In genomic region chr6:113178286-113179194, GRCm38 (mm10) we compare ENCODE assay signal across 8 mouse cellular contexts. TPM values are rescaled to one million over a fixed set of nuclear protein-coding genes. Genes with fewer than 3 reads are reported as not detected.
DNase-seq lines count a peak whose midpoint lies in the region; ATAC-seq lines count a peak whose summit lies in the region.
"Had no signal": no experiment of that assay in that cellular context is flagged by ENCODE, and none has a peak within 500 bp of the region (broad histone marks: within the 10 kb centered on the region; RNA-seq: fewer than 3 reads in every experiment).

No protein-coding gene starts in this region.

- peak overlapping the region; percentile 78 for H3K27ac ChIP-seq in forebrain, embryonic 14.5 days (ENCODE audit: low read depth, low read length)
- H3K27ac ChIP-seq in neural tube, embryonic 14.5 days (ENCODE audit: low read depth, low read length), result 0 out of 2 replicates have a peak overlapping the region, but pooled peaks have one; percentile 56

- H3K9ac ChIP-seq in forebrain, embryonic 14.5 days (ENCODE audit: low read length), result 0 out of 2 replicates have a peak overlapping the region, but pooled peaks have one; percentile 17
- no peak overlapping the region; the same call in 1 of the 2 replicates for H3K9ac ChIP-seq in neural tube, embryonic 14.5 days (replicated peaks; ENCODE audit: low read depth, low read length)

- no peaks in the 10 kb centered on the region for H3K9me3 ChIP-seq in forebrain, embryonic 14.5 days (replicated peaks; ENCODE audit: control insufficient read depth, low read length)
- H3K9me3 ChIP-seq in neural tube, embryonic 14.5 days (ENCODE audit: control insufficient read depth, low read length), result no peaks in the 10 kb centered on the region

- H3K27me3 ChIP-seq in forebrain, embryonic 14.5 days (replicated peaks; ENCODE audit: control insufficient read depth, insufficient read depth, low read length), result no peaks in the 10 kb centered on the region
- H3K27me3 ChIP-seq in neural tube, embryonic 14.5 days (ENCODE audit: control insufficient read depth, insufficient read depth, low read length), result no peaks in the 10 kb centered on the region

- peak; percentile 45 for DNase-seq in embryo, embryonic 10.5 days (ENCODE audit: low spot score)
- peak; percentile 82 for DNase-seq in forebrain, embryonic 14.5 days (ENCODE audit: low spot score)
- DNase-seq in layer of hippocampus, postnatal 10 days (ENCODE audit: low spot score in 2 of 2), result peak; percentile 28 to 51
- no peak for DNase-seq in heart, postnatal 36 days

- intact Hi-C loops in heart, postnatal 36 days (cut with DNase I), result no loop called here

- WGBS in forebrain, embryonic 14.5 days, result 16% methylated on average over 14 of the region's 14 CpGs
- 20% methylated on average over 14 of the region's 14 CpGs for WGBS in neural tube, embryonic 14.5 days

- peaks cover 9% of the 10 kb centered on the region for H3K4me1 ChIP-seq in forebrain, embryonic 14.5 days (ENCODE audit: control insufficient read depth, insufficient read depth, low read length)
- H3K4me1 ChIP-seq in neural tube, embryonic 14.5 days (ENCODE audit: control insufficient read depth, insufficient read depth, low read length), result peaks cover 9% of the 10 kb centered on the region

- ATAC-seq in forebrain, embryonic 14.5 days, result peak; percentile 94
- ATAC-seq in neural tube, embryonic 14.5 days (ENCODE audit: low read depth), result peak; percentile 93
- ATAC-seq in erythroblast, adult 5-6 weeks (replicated peaks; ENCODE audit: low FRiP score, poor library complexity, severe bottlenecking), result no peak; the same call in 1 of the 2 replicates
- ATAC-seq in megakaryocyte, adult 5-6 weeks (ENCODE audit: poor library complexity, severe bottlenecking), result no peak

- H3K4me3 ChIP-seq in forebrain, embryonic 14.5 days (ENCODE audit: low read depth, low read length), result no peak overlapping the region
- H3K4me3 ChIP-seq in neural tube, embryonic 14.5 days (ENCODE audit: low read depth, low read length), result no peak overlapping the region

- peak overlapping the region; percentile 36 for H3K4me2 ChIP-seq in forebrain, embryonic 14.5 days (ENCODE audit: low read length)
- H3K4me2 ChIP-seq in neural tube, embryonic 14.5 days (ENCODE audit: low read depth, low read length), result peak overlapping the region; percentile 39

- H3K36me3 ChIP-seq in forebrain, embryonic 14.5 days (ENCODE audit: control insufficient read depth, insufficient read depth, low read length), result peaks cover 16% of the 10 kb centered on the region; the same call in 1 of the 2 replicates
- peaks cover 9% of the 10 kb centered on the region; the same call in 1 of the 2 replicates for H3K36me3 ChIP-seq in neural tube, embryonic 14.5 days (ENCODE audit: control insufficient read depth, insufficient read depth, low read length)

RNA-seq across cellular contexts. Expression of gene Lhfpl4, which starts 16.6 kb away (rescaled TPM):
- polyA plus RNA-seq in forebrain, embryonic 14.5 days (2014; fragmentation: Nextera tagmentation; extraction: Ambion mirVana), result 8.8 and 11.3 TPM in 2 replicates
- 10 to 100 TPM; 93.2 to 95.1 TPM for total RNA-seq in layer of hippocampus, postnatal 10 days (2021)
- polyA plus RNA-seq in neural tube, embryonic 14.5 days (2014; fragmentation: Nextera tagmentation; extraction: Ambion mirVana), result 21.5 and 21.9 TPM in 2 replicates
- not detected in 2 replicates for total RNA-seq in erythroblast, adult 5-6 weeks (2015; ENCODE audit: low replicate concordance)
- not detected in 2 replicates for total RNA-seq in erythroblast, adult 5-6 weeks (2017; ENCODE audit: low replicate concordance)
- 0.18 TPM in 1 of 2 replicates, not detected in the other for total RNA-seq in megakaryocyte, adult 5-6 weeks (2015)
- not detected in 2 replicates for total RNA-seq in megakaryocyte, adult 5-6 weeks (2017)
- under 1 TPM; 0.22 to 0.31 TPM for total RNA-seq in heart, postnatal 36 days (2021)
- total RNA-seq: hematopoietic stem cell, adult 5-6 weeks had no signal

RNA-seq across cellular contexts. Expression of gene Mtmr14, which starts 59.1 kb away (rescaled TPM):
- polyA plus RNA-seq in forebrain, embryonic 14.5 days (2014; fragmentation: Nextera tagmentation; extraction: Ambion mirVana), result 41.7 and 43.6 TPM in 2 replicates
- 10 to 100 TPM; 18.1 to 20.6 TPM for total RNA-seq in layer of hippocampus, postnatal 10 days (2021)
- 30.6 and 38.3 TPM in 2 replicates for polyA plus RNA-seq in neural tube, embryonic 14.5 days (2014; fragmentation: Nextera tagmentation; extraction: Ambion mirVana)
- 19.0 and 35.0 TPM in 2 replicates for total RNA-seq in erythroblast, adult 5-6 weeks (2015; ENCODE audit: low replicate concordance)
- 25.5 and 42.9 TPM in 2 replicates for total RNA-seq in erythroblast, adult 5-6 weeks (2017; ENCODE audit: low replicate concordance)
- total RNA-seq in megakaryocyte, adult 5-6 weeks (2015), result 30.6 and 34.0 TPM in 2 replicates
- total RNA-seq in megakaryocyte, adult 5-6 weeks (2017), result 56.5 and 60.9 TPM in 2 replicates
- 10 to 100 TPM; 20.0 to 21.0 TPM for total RNA-seq in heart, postnatal 36 days (2021)

Comparison
In these comparisons a context has a peak if more than half of its experiments do, and no peak if none do; other contexts are left out.
1. DNase-seq: peak in embryo, embryonic 10.5 days (single experiment), forebrain, embryonic 14.5 days (single experiment) and layer of hippocampus, postnatal 10 days (2 of 2); none in heart, postnatal 36 days (0 of 2).
2. ATAC-seq: peak in forebrain, embryonic 14.5 days (single experiment) and neural tube, embryonic 14.5 days (single experiment); none in erythroblast, adult 5-6 weeks (single experiment) and megakaryocyte, adult 5-6 weeks (single experiment).
3. RNA of gene Lhfpl4, which starts 16.6 kb away (total RNA-seq): 93.2 to 95.1 TPM in layer of hippocampus, postnatal 10 days; 0.22 to 0.31 TPM in heart, postnatal 36 days, 0.18 TPM in megakaryocyte, adult 5-6 weeks and not detected in erythroblast, adult 5-6 weeks; every median in the first group is over 10 times any median in the second.